Mouse (Mus musculus): ENCODE data around the gene Tagap. TPM values are rescaled to one million over a fixed set of nuclear protein-coding genes. Genes with fewer than 3 reads are reported as not detected.

Gene Tagap
- 0.44 and 0.62 TPM in 2 replicates for polyA plus RNA-seq (2015; fragmentation: Nextera tagmentation; extraction: Ambion mirVana)

DNA sequence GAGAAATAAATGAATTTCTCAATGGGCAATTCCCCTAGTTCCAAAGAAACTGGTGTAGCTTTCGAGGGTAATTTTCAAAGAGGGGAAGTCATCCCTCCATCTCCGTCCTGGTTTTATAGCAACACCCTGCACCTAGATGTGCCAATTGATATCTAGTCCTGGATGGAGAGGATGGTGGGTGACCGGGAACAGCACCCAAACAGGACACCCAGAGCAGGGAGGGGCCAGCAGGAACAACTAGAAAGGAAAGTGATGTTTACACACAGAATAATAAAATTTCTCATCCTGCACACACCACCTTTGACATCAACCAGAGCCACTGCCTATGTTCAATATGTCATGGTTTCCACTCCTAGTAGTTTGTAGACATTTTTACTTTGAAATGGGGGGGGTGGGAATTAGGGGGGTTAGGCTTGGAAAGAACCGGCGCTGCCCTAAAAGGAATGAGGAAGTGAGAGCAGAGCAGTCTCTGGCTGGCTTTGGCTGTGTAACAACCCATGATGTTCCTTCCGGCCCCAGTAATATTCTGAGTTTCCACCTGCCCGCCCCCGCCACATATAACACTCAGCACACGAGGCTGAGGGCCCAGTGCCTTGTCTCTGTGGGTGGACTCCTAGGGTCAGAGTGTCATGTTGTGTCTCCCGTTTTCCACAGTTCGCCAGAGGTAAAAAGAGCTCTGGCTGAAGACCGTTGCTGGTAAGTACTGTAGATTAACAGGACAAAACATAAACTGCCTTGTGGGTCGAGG, at the start of gene Tagap:
Gene Tagap (plus strand): TSS at position 588 of the 748 bp plus-strand sequence.
- ATAC-seq: no peak
- no peaks in the 10 kb centered on the region for H3K4me1 ChIP-seq (replicated peaks)
- 74% methylated on average over 13 of the region's 13 CpGs for WGBS
- no peak within 1 kb of the TSS for H3K27ac ChIP-seq
- no peaks in the 10 kb centered on the region for H3K9me3 ChIP-seq
- no peaks in the 10 kb centered on the region for H3K27me3 ChIP-seq
- no peak within 1 kb of the TSS for H3K4me3 ChIP-seq (replicated peaks)
- H3K9ac ChIP-seq (replicated peaks): no peak within 1 kb of the TSS
- H3K36me3 ChIP-seq: no peaks in the 10 kb centered on the region
- no peak within 1 kb of the TSS for H3K4me2 ChIP-seq (replicated peaks)

DNA sequence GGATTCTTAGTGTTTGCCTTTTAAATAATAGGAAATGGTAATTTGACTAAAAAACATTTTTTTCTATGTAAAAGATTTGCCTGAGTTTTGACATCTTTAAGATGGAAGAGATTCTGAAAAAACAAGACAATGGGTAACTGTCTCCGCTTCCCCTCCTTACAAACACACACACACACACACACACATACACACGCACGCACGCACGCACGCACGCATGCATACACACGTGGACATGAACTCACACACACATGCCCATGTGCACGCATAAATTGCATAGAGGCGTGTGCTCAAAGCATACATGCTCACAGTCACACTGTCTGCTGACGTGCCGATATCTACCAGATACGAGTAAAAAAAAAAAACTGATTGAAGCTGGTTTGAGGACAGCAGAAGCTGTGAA, 49.3 kb upstream of the Tagap start:
- Histone ChIP-seq H3K27ac (no peak overlapping the region), H3K27me3 (no peaks in the 10 kb centered on the region), H3K9me3 (no peaks in the 10 kb centered on the region), H3K4me2 (replicated peaks) (no peak overlapping the region), H3K9ac (replicated peaks) (no peak overlapping the region), H3K4me3 (replicated peaks) (no peak overlapping the region), H3K36me3 (no peaks in the 10 kb centered on the region), H3K4me1 (replicated peaks) (peaks cover 7% of the 10 kb centered on the region)
- no peak for ATAC-seq
- WGBS: 94% methylated on average over 13 of the region's 13 CpGs

DNA sequence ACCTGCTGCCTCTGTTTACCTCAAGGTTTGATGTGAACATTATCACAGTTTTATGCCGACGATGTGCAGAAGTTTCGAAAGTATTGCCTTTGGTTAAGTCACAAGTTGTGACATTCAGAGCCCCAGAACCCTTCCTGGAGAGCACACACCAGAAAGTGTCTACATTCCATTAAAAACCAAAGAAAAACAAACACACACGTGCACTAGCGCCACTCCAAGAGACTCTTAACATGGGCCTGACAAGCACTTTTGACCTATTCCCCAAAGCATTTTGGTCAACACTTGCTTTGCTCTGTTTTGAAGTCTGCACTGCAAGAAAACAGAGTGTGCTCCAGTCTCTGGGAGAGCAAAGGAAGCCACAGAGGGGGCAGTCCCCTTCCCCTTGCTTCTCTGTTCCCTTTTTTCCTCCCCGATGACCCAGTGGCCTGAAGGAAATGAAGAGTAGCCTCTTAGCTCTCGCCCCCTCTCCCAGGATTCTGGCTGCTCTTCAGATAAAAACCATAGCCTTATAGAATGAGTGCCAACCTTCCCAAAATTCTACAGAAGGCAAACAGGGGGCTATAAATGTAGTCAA, 48.5 kb upstream of the Tagap start:
- Histone ChIP-seq H3K27ac (no peak overlapping the region), H3K27me3 (no peaks in the 10 kb centered on the region), H3K4me2 (replicated peaks) (no peak overlapping the region), H3K9me3 (no peaks in the 10 kb centered on the region), H3K36me3 (no peaks in the 10 kb centered on the region), H3K4me3 (replicated peaks) (no peak overlapping the region), H3K4me1 (replicated peaks) (peaks cover 7% of the 10 kb centered on the region), H3K9ac (replicated peaks) (no peak overlapping the region)
- ATAC-seq: no peak
- WGBS: 75% methylated on average over 7 of the region's 7 CpGs

DNA sequence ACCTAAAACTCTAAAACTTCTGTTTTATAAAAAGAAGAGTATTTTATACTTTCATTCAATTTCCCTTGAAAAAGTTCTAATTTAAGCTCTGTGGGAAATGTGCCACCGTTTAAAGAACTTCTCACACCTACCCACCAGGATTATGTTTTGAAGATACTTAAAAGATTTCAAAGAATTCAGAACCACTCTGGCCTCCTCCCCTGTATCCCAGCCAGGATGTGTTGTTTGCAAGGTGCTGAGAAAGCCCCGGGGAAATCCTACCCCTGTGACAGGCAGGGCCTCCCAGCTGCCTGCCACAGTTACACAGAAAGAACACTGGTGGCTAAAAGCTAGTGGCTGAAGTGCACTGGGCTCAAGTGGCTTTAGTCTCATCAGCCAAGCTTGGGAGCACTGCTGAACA, 47.9 kb upstream of the Tagap start:
- Histone ChIP-seq H3K9ac (replicated peaks) (no peak overlapping the region), H3K27me3 (no peaks in the 10 kb centered on the region), H3K4me1 (replicated peaks) (peaks cover 7% of the 10 kb centered on the region), H3K9me3 (no peaks in the 10 kb centered on the region), H3K4me2 (replicated peaks) (no peak overlapping the region), H3K4me3 (replicated peaks) (no peak overlapping the region), H3K27ac (no peak overlapping the region), H3K36me3 (no peaks in the 10 kb centered on the region)
- 68% methylated on average over 2 of the region's 2 CpGs for WGBS
- no peak for ATAC-seq

DNA sequence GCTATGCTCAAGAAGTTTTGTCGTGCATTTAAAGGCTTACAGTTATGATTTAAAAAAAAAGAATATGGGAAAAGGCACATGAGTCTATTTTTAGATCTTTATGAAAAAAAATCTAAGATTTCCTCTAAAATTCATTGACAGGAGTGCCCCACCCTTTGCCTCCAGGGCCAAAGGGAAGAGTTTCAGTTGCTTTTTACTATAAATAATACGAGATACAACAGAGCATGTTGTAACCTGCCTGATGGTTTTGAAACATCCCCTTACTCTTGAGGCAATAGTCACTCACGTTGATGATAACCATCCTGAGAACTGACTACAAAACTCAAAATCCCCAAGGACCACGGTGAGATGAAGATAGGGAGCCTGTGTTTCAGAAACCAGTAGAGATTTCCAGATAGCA, 46.3 kb upstream of the Tagap start:
- Histone ChIP-seq H3K4me2 (replicated peaks) (no peak overlapping the region), H3K4me3 (replicated peaks) (no peak overlapping the region), H3K4me1 (replicated peaks) (peaks cover 7% of the 10 kb centered on the region), H3K27me3 (no peaks in the 10 kb centered on the region), H3K36me3 (no peaks in the 10 kb centered on the region), H3K9me3 (no peaks in the 10 kb centered on the region), H3K27ac (no peak overlapping the region), H3K9ac (replicated peaks) (no peak overlapping the region)
- 92% methylated on average over 4 of the region's 4 CpGs for WGBS
- ATAC-seq: no peak

DNA sequence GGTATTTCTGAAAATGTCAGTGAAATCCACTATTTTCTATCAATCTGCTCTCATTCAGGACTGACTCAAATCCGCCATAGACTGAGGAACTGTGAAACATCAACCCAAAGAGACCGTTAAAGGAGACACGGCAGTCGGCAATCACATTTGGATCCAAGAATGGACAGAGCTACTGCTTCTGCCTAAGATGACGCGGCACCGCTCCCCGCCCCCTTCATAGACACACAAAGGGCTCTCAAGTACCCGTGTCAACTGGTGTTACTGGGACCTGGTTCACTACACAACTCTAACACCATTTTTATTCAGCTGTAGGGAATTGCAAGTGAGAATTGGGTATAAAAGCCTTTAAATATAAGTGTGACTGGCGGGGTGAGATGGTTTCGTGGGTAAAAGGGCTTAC, 42.7 kb upstream of the Tagap start:
- no peaks in the 10 kb centered on the region for H3K27me3 ChIP-seq
- H3K9me3 ChIP-seq: no peaks in the 10 kb centered on the region
- no peak overlapping the region for H3K27ac ChIP-seq
- H3K4me2 ChIP-seq (replicated peaks): no peak overlapping the region
- no peak for ATAC-seq
- no peaks in the 10 kb centered on the region for H3K36me3 ChIP-seq
- WGBS: 86% methylated on average over 11 of the region's 11 CpGs
- no peak overlapping the region for H3K4me3 ChIP-seq (replicated peaks)
- H3K9ac ChIP-seq (replicated peaks): no peak overlapping the region
- no peaks in the 10 kb centered on the region for H3K4me1 ChIP-seq (replicated peaks)

DNA sequence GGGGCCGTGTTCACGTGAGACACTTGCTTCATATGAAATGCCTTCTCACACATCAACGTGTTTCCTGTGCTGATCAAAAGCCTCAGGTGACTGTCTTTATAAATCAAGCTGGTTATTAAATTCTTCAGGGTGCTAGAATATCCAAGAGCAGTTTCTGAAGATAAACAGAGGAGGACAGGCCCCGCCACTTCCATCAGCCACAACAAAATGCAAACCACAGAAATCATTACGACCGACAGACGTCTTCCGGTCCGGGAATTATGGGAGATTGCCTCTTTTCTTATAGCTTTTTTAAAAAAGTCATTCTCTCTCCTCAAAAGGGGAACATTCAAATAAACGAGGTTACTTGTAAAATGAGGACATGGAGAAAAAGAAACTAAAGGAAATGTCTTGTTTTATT, 41.2 kb upstream of the Tagap start:
- no peak for ATAC-seq
- H3K4me2 ChIP-seq (replicated peaks): no peak overlapping the region
- H3K9me3 ChIP-seq: no peaks in the 10 kb centered on the region
- WGBS: 86% methylated on average over 10 of the region's 10 CpGs
- no peak overlapping the region for H3K27ac ChIP-seq
- H3K4me3 ChIP-seq (replicated peaks): no peak overlapping the region
- H3K9ac ChIP-seq (replicated peaks): no peak overlapping the region
- no peaks in the 10 kb centered on the region for H3K36me3 ChIP-seq
- no peaks in the 10 kb centered on the region for H3K27me3 ChIP-seq
- H3K4me1 ChIP-seq (replicated peaks): no peaks in the 10 kb centered on the region

DNA sequence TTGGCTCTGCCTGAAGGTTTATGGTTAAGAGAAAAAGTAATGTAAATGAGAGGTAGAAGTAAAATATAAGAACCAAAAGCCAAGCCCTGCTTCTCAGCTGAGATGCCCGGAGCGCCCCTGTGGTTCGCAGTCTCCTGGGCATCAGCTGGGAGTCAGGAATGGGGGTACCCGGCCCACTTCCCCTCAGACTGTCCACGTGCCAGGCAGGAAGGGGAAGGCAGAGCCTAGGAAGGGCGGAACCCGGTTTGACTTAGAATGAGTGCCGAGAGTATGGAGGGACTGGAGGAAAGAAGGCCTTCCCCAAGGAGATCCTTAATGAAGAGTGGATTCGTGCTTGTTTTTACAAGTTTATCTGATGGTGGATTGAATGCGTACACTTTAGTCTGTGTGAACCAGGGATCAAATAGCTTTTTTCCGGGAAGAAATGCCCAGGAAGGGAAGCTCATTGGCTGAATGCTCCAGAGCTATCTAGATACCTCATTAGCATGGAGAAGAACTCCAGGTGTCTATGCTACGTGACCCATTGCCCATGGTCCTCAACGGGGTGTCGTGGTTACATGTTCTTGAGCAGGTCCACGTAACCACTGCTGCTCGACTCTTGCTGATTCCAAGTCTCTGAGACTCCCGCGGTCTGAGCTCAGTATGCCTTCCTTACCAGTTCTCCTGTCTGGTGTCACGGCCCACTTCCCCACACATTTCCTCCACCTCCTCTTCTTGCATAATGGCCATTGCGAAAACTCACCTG, 38.6 kb upstream of the Tagap start:
- WGBS: 94% methylated on average over 20 of the region's 20 CpGs
- Histone ChIP-seq H3K4me1 (replicated peaks) (no peaks in the 10 kb centered on the region), H3K36me3 (no peaks in the 10 kb centered on the region), H3K27me3 (no peaks in the 10 kb centered on the region), H3K9ac (replicated peaks) (no peak overlapping the region), H3K27ac (no peak overlapping the region), H3K4me3 (replicated peaks) (no peak overlapping the region), H3K4me2 (replicated peaks) (no peak overlapping the region), H3K9me3 (no peaks in the 10 kb centered on the region)
- no peak for ATAC-seq

DNA sequence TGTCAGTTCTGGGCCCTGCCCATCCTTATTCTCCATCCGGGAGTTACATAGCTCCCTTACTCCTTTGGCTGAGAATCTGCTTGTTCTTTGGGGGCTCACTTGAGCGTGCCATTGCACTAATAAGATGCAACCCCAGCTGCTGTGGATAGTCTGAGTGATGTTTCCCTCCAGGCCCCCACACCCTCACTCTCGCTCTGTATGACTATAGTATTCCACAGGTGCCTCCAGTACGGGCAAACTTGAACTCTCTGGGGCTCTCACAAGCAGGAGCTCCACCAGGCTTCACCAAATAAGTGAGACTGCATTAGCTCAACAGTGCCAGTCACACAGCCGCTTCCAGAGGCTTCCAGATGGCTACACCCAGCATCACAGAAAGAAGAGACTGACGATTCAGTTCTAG, 37.5 kb upstream of the Tagap start:
- H3K9ac ChIP-seq (replicated peaks): no peak overlapping the region
- H3K4me1 ChIP-seq (replicated peaks): no peaks in the 10 kb centered on the region
- H3K4me2 ChIP-seq (replicated peaks): no peak overlapping the region
- WGBS: 88% methylated on average over 6 of the region's 6 CpGs
- no peak for ATAC-seq
- no peaks in the 10 kb centered on the region for H3K27me3 ChIP-seq
- H3K36me3 ChIP-seq: no peaks in the 10 kb centered on the region
- no peaks in the 10 kb centered on the region for H3K9me3 ChIP-seq
- no peak overlapping the region for H3K27ac ChIP-seq
- no peak overlapping the region for H3K4me3 ChIP-seq (replicated peaks)

DNA sequence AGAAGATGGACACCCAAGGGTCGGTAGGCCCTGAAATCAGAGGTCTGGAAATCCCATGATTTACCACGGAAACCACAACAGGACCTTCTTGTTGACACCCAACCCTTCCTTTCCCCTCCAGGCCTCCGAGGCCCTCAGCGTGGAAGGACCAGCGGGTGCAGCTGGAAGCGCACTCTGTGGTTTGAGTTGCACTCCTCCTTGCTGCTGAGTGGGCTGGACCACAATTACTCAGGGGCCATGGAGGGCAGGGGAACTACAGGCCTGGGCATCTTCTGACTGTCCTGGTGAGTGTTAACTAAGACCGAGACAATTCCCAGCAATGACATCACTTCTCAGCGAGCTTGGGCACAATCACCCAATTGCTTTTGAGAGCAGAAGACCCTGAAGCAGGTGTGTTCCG, 36.8 kb upstream of the Tagap start:
- no peak overlapping the region for H3K9ac ChIP-seq (replicated peaks)
- H3K4me3 ChIP-seq (replicated peaks): no peak overlapping the region
- no peak overlapping the region for H3K27ac ChIP-seq
- no peaks in the 10 kb centered on the region for H3K9me3 ChIP-seq
- no peak overlapping the region for H3K4me2 ChIP-seq (replicated peaks)
- H3K36me3 ChIP-seq: no peaks in the 10 kb centered on the region
- 90% methylated on average over 9 of the region's 9 CpGs for WGBS
- H3K27me3 ChIP-seq: no peaks in the 10 kb centered on the region
- no peak for ATAC-seq
- H3K4me1 ChIP-seq (replicated peaks): no peaks in the 10 kb centered on the region

DNA sequence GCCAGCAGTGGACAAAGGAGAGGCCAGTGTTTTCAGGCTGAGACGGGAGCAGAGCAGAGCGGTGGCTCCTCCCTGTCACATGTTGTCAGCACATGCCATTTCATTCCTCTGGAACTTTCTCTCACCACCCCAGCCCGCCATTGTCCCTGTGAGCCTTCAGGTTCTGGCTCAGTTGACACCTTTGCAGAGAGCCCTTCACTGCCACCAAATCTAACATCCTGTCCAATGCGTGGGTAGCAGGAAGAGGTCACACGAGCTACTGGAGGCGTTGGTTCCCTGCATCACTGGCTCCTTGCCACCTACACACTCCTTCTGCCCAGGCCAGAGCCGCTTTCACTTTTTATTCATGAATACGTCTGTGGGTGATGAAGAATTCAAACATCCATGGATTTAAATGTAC, 33.1 kb upstream of the Tagap start:
- Histone ChIP-seq H3K36me3 (no peaks in the 10 kb centered on the region), H3K9me3 (no peaks in the 10 kb centered on the region), H3K9ac (replicated peaks) (no peak overlapping the region), H3K27me3 (no peaks in the 10 kb centered on the region), H3K4me1 (replicated peaks) (no peaks in the 10 kb centered on the region), H3K4me3 (replicated peaks) (no peak overlapping the region), H3K4me2 (replicated peaks) (no peak overlapping the region), H3K27ac (no peak overlapping the region)
- WGBS: 86% methylated on average over 8 of the region's 8 CpGs
- ATAC-seq: no peak

DNA sequence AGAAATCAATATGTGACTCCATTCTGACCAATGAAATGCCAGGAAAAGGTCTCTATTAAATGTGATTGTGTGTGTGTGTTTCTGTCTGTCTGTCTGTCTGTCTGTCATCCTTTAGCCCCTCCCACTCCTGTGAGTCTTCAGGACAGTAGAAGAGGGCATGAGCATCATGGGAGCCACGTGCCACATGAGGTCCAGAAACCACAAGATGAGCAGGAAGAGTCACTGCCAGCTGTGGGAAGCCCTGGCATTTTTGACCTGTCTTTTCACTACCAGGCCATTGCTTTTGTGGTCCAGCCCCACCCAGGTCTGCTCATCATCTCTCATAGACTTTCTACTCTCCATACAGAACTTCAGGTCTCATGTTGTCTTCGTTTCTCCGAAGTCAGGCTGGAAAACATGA, 31.7 kb upstream of the Tagap start:
- H3K9me3 ChIP-seq: no peaks in the 10 kb centered on the region
- no peak overlapping the region for H3K4me3 ChIP-seq (replicated peaks)
- H3K27ac ChIP-seq: no peak overlapping the region
- H3K9ac ChIP-seq (replicated peaks): no peak overlapping the region
- ATAC-seq: no peak
- no peaks in the 10 kb centered on the region for H3K27me3 ChIP-seq
- 90% methylated on average over 3 of the region's 3 CpGs for WGBS
- no peaks in the 10 kb centered on the region for H3K36me3 ChIP-seq
- no peak overlapping the region for H3K4me2 ChIP-seq (replicated peaks)
- H3K4me1 ChIP-seq (replicated peaks): no peaks in the 10 kb centered on the region

All from midbrain, embryonic 13.5 days (tissue).